Mouse (Mus musculus) lung, postnatal 0 days (tissue): ENCODE data around the gene Otx2. TPM values are rescaled to one million over a fixed set of nuclear protein-coding genes. Genes with fewer than 3 reads are reported as not detected.

Experiments
- ATAC-seq: fragments of 200-750 bp; cut with Nextera tagmentation; 2 replicates; pipeline ENCODE4 v1.8.0; 2017; ENCODE audit warnings: moderate library complexity
- DNase-seq: peaks from one replicate; pipeline ENCODE4 v3.0.0-alpha.2; 2016; ENCODE audit warnings: low spot score
- H3K27ac ChIP-seq: fragments of 300-500 bp; sonication (generic); 2 replicates; pipeline ENCODE4 v1.5.1; 2014; ENCODE audit warnings: antibody characterized with exemption, mild to moderate bottlenecking, low read length, mixed read lengths
- H3K27me3 ChIP-seq: fragments of 300-500 bp; sonication (generic); replicated peaks from 2 replicates; pipeline ENCODE4 v1.6.1; 2014; ENCODE audit warnings: low read length, mixed read lengths; ENCODE audit not compliant: insufficient read depth
- H3K36me3 ChIP-seq: fragments of 300-500 bp; sonication (generic); 2 replicates; pipeline ENCODE4 v1.6.1; 2014; ENCODE audit warnings: low read length, mixed read lengths; ENCODE audit not compliant: insufficient read depth
- H3K4me1 ChIP-seq: fragments of 300-500 bp; sonication (generic); 2 replicates; pipeline ENCODE4 v1.6.1; 2014; ENCODE audit warnings: antibody characterized with exemption, low read depth, low read length, mixed read lengths; ENCODE audit not compliant: insufficient read depth
- H3K4me2 ChIP-seq: fragments of 300-500 bp; sonication (generic); replicated peaks from 2 replicates; pipeline ENCODE4 v1.6.1; 2014; ENCODE audit warnings: low read depth, mild to moderate bottlenecking, low read length, moderate library complexity, mixed read lengths
- H3K4me3 ChIP-seq: fragments of 300-500 bp; sonication (generic); 2 replicates; pipeline ENCODE4 v1.5.1; 2014; ENCODE audit warnings: low read depth, low read length
- H3K9ac ChIP-seq: fragments of 300-500 bp; sonication (generic); replicated peaks from 2 replicates; pipeline ENCODE4 v1.6.1; 2014; ENCODE audit warnings: low read depth, mild to moderate bottlenecking
- H3K9me3 ChIP-seq: fragments of 300-500 bp; sonication (generic); 2 replicates; pipeline ENCODE4 v1.6.1; 2016; ENCODE audit warnings: low read length, mixed read lengths
- CTCF ChIP-seq: IDR thresholded peaks from 2 replicates; pipeline ENCODE4 v1.5.1; 2016; ENCODE audit warnings: antibody characterized with exemption, mild to moderate bottlenecking
- EP300 ChIP-seq: IDR thresholded peaks from 2 replicates; pipeline ENCODE4 v1.6.1; 2016; ENCODE audit warnings: antibody characterized with exemption, mild to moderate bottlenecking, control low read depth
- WGBS: fragments of 180-500 bp; shearing (Covaris S2); extraction: QIAGEN DNeasy Blood & Tissue Kit; methylation state at CpG from one replicate; pipeline ENCODE4 v1.1.7; 2014; 5-methylcytosine and 5-hydroxymethylcytosine counted together
- polyA plus RNA-seq: library from polyadenylated mRNA; unstranded; fragments of >200 nt; fragmentation: Nextera tagmentation; extraction: Ambion mirVana; gene quantifications from 2 replicates; pipeline ENCODE4 v1.2.1, GENCODE M21; 2015

Gene Otx2
- polyA plus RNA-seq, 1 experiment from 2014 or later = not detected

DNA sequence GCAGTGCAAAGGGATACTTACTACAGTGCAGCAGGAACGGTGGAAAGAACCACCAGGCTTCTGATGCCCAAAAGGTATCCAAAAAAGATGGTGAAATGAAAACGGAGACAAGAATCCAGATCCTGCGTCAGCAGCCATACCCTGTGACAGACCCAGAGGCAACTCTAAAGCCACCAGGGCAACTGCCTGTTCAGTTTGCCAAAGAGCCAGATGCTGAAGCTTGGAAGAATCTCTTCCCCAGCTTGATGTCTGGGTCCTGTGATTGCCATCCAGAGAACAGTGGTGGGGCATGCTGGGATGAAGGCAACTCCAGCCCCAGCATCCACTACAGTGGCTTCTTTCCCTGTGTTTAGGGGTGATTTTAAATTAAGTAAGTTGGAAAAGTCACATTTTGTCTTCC, 5.1 kb upstream of the Otx2 start:
- no peak overlapping the region for H3K4me3 ChIP-seq
- H3K4me2 ChIP-seq = no peak overlapping the region
- DNase-seq (no peak), ATAC-seq (no peak)
- H3K9me3 ChIP-seq = no peaks in the 10 kb centered on the region
- H3K9ac ChIP-seq = no peak overlapping the region
- H3K27me3 ChIP-seq = peaks cover 45% of the 10 kb centered on the region
- 81% methylated on average over 3 of the region's 3 CpGs for WGBS
- H3K27ac ChIP-seq = no peak overlapping the region
- H3K36me3 ChIP-seq = no peaks in the 10 kb centered on the region
- TF ChIP-seq EP300 (no peak), CTCF (no peak)
- H3K4me1 ChIP-seq = no peaks in the 10 kb centered on the region

DNA sequence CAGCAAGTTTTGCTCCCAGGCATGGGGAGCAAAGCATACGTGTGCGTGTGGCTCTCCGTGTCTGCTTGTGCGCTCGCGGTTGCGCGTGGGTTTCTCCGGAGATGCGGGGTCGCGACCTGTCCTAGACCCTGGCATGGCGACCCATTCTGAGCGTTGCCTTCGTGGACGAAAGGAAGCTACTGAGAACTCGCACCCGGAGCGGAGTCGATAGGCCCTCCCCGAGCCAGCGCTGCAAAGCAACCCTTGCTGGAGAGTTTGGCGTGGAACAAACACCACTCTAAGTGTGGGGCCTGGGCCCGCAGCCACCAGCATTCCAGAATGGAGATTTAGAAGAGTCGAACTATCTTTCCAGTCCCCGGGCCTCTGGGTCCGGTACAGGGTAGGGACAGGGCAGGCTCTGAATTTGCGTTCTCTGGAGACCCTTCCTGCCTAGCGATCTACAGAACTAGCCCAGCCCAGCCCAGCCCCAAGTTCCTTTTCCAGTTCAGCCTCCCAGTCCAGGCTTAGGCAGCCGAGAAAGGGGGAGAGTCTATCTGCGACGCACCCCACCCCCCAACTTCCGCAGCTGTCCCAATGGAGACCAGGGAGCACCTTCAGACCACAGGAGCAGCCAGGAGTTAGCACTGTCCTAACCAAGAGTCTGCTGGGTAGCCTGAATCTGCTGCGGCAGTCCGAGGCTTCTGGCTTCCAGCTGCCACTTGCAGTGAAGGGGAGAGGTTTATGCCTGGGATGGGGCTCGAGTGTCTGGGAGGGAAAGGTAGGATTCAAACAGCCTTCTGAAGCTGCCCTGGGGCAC, 615 bp upstream of the Otx2 start:
- DNase-seq = no peak
- Histone ChIP-seq H3K4me3 (no peak overlapping the region), H3K4me1 (no peaks in the 10 kb centered on the region), H3K36me3 (no peaks in the 10 kb centered on the region), H3K4me2 (no peak overlapping the region), H3K9me3 (no peaks in the 10 kb centered on the region), H3K27me3 (peaks cover 83% of the 10 kb centered on the region), H3K27ac (no peak overlapping the region), H3K9ac (no peak overlapping the region)
- TF ChIP-seq EP300 = no peak
- TF ChIP-seq CTCF = no peak
- 2% methylated on average over 33 of the region's 36 CpGs for WGBS
- no peak for ATAC-seq

GRCm38 (mm10) chr14:48672611-48673176, 925 bp downstream of the Otx2 start:
- TF ChIP-seq CTCF = no peak
- no peak for TF ChIP-seq EP300
- H3K4me1 ChIP-seq = no peaks in the 10 kb centered on the region
- H3K36me3 ChIP-seq = no peaks in the 10 kb centered on the region
- no peak for ATAC-seq
- no peak overlapping the region for H3K9ac ChIP-seq
- no peak overlapping the region for H3K4me2 ChIP-seq
- no peaks in the 10 kb centered on the region for H3K9me3 ChIP-seq
- peaks cover 84% of the 10 kb centered on the region for H3K27me3 ChIP-seq
- 12% methylated on average over 10 of the region's 10 CpGs for WGBS
- no peak overlapping the region for H3K4me3 ChIP-seq
- H3K27ac ChIP-seq = no peak overlapping the region
- DNase-seq = no peak

DNA sequence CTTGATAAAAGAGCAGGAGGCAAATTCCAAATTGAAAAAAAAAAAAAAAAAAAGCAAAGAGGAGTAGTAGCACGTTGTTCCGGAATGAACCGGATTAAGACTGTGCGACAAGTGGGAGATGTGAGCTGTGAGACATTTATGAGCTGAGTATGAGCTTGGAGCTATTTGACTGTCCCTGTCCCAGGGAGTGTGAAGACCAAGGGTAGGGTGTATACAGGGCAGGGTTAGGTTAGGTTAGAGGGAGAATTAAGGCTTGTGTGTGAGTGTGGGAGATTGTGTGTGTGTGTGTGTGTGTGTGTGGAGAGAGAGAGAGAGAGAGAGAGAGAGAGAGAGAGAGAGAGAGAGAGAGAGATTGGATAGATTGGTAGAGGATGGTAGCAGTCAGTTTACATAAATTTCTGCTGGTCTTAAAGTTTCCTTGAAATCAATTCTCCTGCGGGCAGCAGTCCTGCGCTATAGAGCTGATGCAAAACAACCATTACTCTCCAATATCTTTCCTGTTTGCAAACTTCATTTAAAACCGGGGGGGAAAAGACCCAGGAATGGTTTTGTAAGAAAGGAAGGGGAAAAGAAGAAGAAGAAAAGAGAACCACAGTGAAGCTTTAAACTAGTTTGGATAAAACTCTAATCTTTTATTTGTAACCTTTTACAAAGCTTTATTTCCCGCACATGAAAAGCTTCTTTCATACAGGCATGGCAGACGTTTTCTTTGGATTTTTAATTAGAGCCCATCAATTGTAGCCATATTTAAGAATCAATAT, 2.0 kb downstream of the Otx2 start:
- DNase-seq (no peak), ATAC-seq (no peak)
- Histone ChIP-seq H3K4me3 (no peak overlapping the region), H3K4me2 (no peak overlapping the region), H3K27ac (no peak overlapping the region), H3K4me1 (no peaks in the 10 kb centered on the region), H3K9ac (no peak overlapping the region), H3K9me3 (no peaks in the 10 kb centered on the region), H3K36me3 (no peaks in the 10 kb centered on the region), H3K27me3 (peaks cover 82% of the 10 kb centered on the region)
- 30% methylated on average over 9 of the region's 9 CpGs for WGBS
- no peak for TF ChIP-seq EP300
- no peak for TF ChIP-seq CTCF

- Histone ChIP-seq H3K4me3 (no peak overlapping the region), H3K4me1 (no peaks in the 10 kb centered on the region), H3K27me3 (peaks cover 84% of the 10 kb centered on the region), H3K4me2 (no peak overlapping the region), H3K27ac (no peak overlapping the region), H3K9ac (no peak overlapping the region), H3K36me3 (no peaks in the 10 kb centered on the region), H3K9me3 (no peaks in the 10 kb centered on the region)
- no peak for TF ChIP-seq CTCF
- no peak for TF ChIP-seq EP300
- 48% methylated on average over 4 of the region's 4 CpGs for WGBS
- no peak for ATAC-seq
- no peak for DNase-seq
Observed at GRCm38 (mm10) chr14:48670761-48671479, 2.7 kb downstream of the Otx2 start.

- WGBS = 3% methylated on average over 3 of the region's 3 CpGs
- Histone ChIP-seq H3K4me2 (no peak overlapping the region), H3K4me1 (no peaks in the 10 kb centered on the region), H3K36me3 (no peaks in the 10 kb centered on the region), H3K27me3 (peaks cover 85% of the 10 kb centered on the region), H3K4me3 (no peak overlapping the region), H3K27ac (no peak overlapping the region), H3K9ac (no peak overlapping the region), H3K9me3 (no peaks in the 10 kb centered on the region)
- DNase-seq (no peak), ATAC-seq (no peak)
- no peak for TF ChIP-seq CTCF
Observed at GRCm38 (mm10) chr14:48670258-48670630, 3.4 kb downstream of the Otx2 start.
